Mouse (Mus musculus) left cerebral cortex, adult 2 months (tissue): ENCODE measurements around the gene Myct1. TPM values are rescaled to one million over a fixed set of nuclear protein-coding genes. Genes with fewer than 3 reads are reported as not detected.
A peak's percentile ranks its signal among the peaks of the same experiment; 100 is the strongest.

Experiments used
- DNase-seq, 2 experiments: peaks; one replicate each; pipeline ENCODE4 v3.0.0; 2021 to 2022; ENCODE audit warnings: low spot score in 2 of 2, mixed read lengths in 1 of 2; ENCODE audit errors: extremely low spot score in 1 of 2
- H3K27ac ChIP-seq: fragments of 200-600 bp; 2 replicates; pipeline ENCODE4 v1.8.1; 2022
- H3K4me3 ChIP-seq: fragments of 200-600 bp; 2 replicates; pipeline ENCODE4 v1.8.1; 2022
- CTCF ChIP-seq: fragments of 200-600 bp; IDR thresholded peaks from 2 replicates; pipeline ENCODE4 v1.8.1; 2022; ENCODE audit warnings: antibody characterized with exemption, mild to moderate bottlenecking, moderate library complexity
- intact Hi-C: fragments of 180-260 bp; cut with DNase I; formaldehyde crosslinking; loops from one replicate; pipeline ENCODE4 v1.15.1; 2025
- long read RNA-seq, 2 experiments: library from polyadenylated mRNA; stranded (forward); transcript quantifications; one replicate each; pipeline ENCODE4 v2.0.0; 2021; ENCODE audit warnings: borderline mapping rate in 2 of 2
- total RNA-seq, 2 experiments: library from RNA; stranded (reverse); gene quantifications; 2 replicates each; pipeline ENCODE4 v1.2.3; 2021

Myct1 gene
- total RNA-seq = under 1 TPM; 0.12 to 0.38 TPM
- long read RNA-seq, experiment 1 = 0 reads
- long read RNA-seq, experiment 2 = 0 reads

DNA sequence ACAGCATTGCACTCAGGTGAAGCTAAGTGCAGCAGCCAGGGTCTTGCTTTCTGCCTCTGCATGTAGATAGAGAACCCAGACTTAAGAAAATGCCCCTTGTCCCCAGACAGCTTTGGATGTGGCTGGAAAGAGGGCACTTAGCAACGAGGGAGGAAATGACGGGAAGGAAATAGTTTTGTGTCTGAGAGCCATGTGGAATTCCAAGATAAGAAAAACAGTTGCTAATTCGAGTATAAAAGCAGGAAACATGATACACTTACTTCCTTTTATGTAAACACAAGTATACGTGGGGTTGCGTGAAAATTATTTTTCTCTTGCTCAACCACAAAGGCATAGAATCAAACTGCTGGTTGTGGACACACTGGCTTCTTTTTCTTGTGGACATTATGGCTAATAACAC is at the start of gene Myct1:
Gene Myct1, plus strand, starts transcription at position 312 of the 400 bp plus-strand sequence.
- intact Hi-C loops = no loop called here
- no peak for TF ChIP-seq CTCF
- no peak within 1 kb of the TSS for H3K4me3 ChIP-seq
- H3K27ac ChIP-seq = no peak within 1 kb of the TSS
- no peak for DNase-seq

DNA sequence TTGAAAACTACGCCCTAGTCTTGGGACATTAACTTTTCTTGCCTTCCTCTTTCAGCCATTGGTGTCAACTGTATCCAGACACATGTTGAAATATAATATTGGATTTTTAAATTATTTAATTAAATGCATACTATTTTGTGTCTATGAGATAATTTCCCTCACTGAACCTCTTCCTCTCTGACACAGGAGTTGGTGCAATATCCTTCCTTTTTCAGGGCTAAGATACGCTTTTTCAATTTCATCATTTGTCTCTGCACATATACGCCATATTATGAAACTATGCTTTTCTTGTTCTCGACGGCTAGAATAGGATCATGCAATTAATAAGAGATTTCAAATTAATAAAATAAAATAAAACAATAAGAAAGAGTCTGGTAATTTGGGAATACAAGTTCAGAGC is 47.1 kb upstream of the Myct1 start:
- Histone ChIP-seq H3K27ac (no peak overlapping the region), H3K4me3 (no peak overlapping the region)
- intact Hi-C loops = no loop called here
- no peak for TF ChIP-seq CTCF
- DNase-seq = no peak

DNA sequence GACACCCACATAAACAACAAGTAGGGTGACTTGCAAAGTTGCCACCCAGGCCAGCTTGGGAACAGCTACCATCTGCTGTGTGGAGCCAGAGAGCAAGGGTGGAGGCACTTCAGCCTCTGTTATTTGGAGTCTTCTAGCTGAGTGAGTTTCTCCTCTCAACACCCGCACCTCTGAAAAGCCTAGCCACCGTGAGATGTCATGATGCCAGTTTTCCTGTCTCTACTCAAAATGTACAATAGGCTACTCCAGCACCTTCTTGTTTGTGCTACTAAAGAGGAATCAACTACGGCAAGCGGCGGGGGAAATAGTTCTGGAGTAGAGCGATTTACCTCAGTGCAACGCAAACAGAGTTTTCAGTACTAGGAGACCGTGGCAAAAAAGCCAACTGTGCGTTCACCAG is 45.8 kb upstream of the Myct1 start:
- TF ChIP-seq CTCF = no peak
- intact Hi-C loops = no loop called here
- H3K4me3 ChIP-seq = no peak overlapping the region
- no peak overlapping the region for H3K27ac ChIP-seq
- no peak for DNase-seq

DNA sequence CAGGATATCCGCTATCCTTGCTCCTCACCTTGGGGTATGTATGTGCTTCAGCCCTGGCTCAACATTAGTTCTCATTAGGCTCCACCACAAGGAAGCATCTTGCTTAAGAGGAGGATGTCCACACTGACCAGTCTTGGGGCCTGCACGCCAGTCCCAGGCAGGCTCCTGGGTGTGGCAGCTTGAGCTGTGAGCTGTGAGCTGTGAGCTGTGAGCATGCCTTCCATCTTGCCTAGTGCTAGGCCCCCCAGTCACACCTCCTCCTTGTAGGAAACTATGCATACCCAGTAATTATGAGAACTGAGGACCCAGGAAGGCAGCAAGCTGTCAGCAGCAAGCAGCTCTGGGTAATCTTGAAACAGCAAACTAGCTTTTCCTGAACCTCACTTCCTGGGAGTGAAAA is 44.9 kb upstream of the Myct1 start:
- H3K4me3 ChIP-seq = peak overlapping the region; percentile 86; the same call in 1 of the 2 replicates
- no peak for TF ChIP-seq CTCF

DNA sequence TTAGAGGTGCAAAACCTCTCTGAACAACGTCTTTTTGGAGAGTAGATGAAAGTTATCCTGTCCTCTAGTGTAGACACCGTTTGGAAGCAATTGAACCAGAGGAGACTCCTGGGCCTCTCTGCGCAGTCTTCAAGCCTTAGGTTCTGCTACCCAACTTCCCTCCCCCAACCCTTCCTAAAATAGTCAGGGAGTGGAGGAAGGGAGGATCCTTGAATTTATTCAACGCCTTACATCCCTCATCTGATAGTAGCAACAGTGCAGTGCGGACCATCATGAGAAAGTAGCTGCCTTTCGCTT is 43.8 kb upstream of the Myct1 start:
- Histone ChIP-seq H3K27ac (peak overlapping the region; percentile 98), H3K4me3 (peak overlapping the region; percentile 86)
- TF ChIP-seq CTCF = no peak
- no peak for DNase-seq
- intact Hi-C loops = loop anchor here (2.0 to 5.0 kb wide), 2 partner anchors 69 to 193 kb away; no protein-coding TSS in a partner anchor

More for the DNA sequence above, 44.9 kb upstream of the Myct1 start:
- no peak overlapping the region for H3K27ac ChIP-seq
- intact Hi-C loops = no loop called here
- DNase-seq = peak in 1 of 2 experiments; percentile 13

DNA sequence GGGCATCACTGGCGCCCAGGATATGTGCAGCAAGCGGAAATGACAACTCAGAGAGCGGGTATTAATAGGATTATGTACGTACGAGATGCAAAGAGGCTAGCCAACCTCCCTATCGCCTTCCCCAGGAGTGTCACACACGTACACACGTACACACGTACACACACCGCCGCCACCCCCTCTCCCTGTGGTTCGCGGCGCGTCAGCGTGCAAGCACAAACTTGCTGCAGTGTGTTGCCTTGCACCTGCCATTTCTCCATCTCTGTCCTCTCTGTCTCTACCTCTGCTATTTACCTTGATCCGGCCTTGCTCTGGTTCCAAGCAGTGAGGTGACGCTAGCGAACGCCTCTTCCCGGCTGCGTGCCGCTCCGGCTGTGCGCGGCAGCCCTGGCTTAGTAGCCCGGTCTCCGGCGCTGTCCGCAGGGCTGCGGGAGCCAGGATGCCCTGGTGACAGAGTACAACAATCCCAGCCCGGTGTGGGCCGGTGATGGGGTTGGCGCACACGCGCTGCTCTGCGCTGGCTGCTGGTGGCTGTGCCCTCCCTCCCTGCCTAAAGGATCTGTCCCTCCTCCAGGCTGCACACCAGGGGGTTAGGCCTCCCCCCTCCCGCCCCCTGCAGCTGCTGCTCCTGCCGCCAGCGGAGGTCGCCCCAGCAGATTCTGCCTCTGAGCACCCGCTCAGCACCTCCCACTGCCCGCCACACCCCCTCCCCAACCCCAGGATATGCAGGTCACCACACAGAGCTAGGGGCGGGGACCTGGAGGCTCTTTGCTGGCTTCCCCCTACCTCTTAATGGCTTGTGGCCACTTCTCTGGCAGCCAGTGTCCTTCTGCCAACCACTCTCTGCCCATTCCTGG is 43.2 kb upstream of the Myct1 start:
- peak; percentile 35 for TF ChIP-seq CTCF
- H3K4me3 ChIP-seq = peak overlapping the region; percentile 86
- peak overlapping the region; percentile 98 for H3K27ac ChIP-seq
- intact Hi-C loops = loop anchor here (2.0 to 5.0 kb wide), 2 partner anchors 70 to 193 kb away; no protein-coding TSS in a partner anchor
- DNase-seq = peak; percentile 54 to 68

DNA sequence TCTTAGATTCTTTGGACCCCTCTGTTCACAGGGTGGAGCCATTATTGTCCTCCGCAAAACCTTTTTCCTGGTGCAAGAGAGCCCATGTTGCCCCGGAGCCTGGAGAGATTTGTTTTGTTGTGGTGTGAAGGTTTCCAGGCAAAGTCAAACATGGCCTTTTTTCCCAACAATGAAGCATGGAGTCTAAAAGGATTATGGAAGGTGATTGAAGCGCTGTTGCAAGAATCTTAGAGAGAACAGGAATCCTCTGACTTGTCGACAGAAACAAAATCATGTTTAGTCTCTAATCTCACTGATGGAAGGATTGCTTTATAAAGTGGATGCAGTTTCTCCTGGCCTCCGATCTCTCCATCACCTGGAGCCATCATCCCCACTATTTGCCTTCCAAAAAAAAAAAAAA is 42.2 kb upstream of the Myct1 start, which contains the start of gene Syne1:
Gene Syne1, minus strand, starts transcription at position 101 of the 400 bp plus-strand sequence.
- peak within 1 kb of the TSS; percentile 98 for H3K27ac ChIP-seq
- intact Hi-C loops = loop anchor here (2.0 to 5.0 kb wide), 2 partner anchors 71 to 194 kb away; no protein-coding TSS in a partner anchor
- peak within 1 kb of the TSS; percentile 86 for H3K4me3 ChIP-seq
- no peak for DNase-seq
- no peak for TF ChIP-seq CTCF

DNA sequence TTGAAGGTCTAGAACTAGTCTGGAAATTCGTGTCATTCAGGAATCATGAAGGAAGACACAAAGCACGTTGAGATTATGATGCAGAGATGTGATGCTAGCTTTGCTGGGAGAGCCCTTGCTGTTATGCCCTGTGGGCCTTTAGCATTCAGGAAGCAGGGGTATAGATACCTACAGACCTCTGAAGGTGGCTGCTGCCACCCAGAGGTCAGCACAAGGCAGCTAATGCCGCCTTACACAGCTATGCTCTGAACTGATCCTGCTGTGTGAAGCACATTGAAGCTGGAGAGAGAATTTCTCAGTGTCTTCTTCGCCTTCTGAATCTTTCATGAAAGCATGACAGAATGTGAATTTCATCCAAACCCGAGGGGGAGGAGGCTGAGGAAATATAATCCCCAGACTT is 38.6 kb upstream of the Myct1 start:
- DNase-seq = no peak
- peak; percentile 67 for TF ChIP-seq CTCF
- intact Hi-C loops = loop anchor here (5.0 kb wide), 2 partner anchors 198 to 238 kb away; no protein-coding TSS in a partner anchor
- Histone ChIP-seq H3K4me3 (no peak overlapping the region), H3K27ac (no peak overlapping the region)

DNA sequence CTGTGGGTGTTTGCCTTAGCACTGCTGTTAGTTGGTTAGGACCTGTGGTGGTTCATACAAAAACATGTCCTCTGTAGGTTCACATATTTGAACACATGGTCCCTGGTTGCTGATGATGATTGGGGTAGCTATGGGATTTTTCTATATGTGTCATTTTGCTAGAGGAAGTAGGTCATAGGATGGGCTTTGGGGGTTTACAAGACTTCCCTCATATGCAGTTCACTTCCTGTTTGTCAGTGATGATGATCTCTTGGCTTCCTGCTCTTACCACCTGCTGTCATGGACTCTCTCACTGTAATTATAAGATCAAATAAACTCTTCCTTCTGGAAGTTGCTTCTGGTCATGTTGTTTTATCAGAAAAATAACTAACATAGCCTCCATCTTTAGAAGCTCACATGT is 34.8 kb upstream of the Myct1 start:
- Histone ChIP-seq H3K4me3 (no peak overlapping the region), H3K27ac (no peak overlapping the region)
- no peak for TF ChIP-seq CTCF
- no peak for DNase-seq
- intact Hi-C loops = loop anchor here (5.0 kb wide), 1 partner anchor 242 kb away; no protein-coding TSS in a partner anchor

DNA sequence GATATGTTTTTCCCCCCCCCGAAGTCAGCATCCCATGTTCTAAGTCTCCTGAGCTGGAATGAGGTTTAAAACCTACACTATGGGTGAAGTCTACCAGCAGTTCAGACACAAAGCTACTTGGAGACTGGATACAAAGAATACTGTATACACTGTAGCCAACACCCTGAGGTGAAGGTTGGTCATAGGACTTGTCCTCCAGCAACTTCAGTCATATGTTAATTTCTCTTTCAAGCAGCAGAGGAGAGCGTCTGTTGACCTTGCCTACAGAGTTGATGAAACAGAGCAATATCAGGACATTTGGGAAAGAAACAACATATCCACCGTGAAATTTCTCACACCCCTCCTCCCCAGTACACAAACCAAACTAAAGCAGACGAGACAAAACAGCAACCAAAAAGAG is 33.0 kb upstream of the Myct1 start:
- no peak for DNase-seq
- no peak for TF ChIP-seq CTCF
- H3K27ac ChIP-seq = no peak overlapping the region
- H3K4me3 ChIP-seq = no peak overlapping the region
- intact Hi-C loops = no loop called here

DNA sequence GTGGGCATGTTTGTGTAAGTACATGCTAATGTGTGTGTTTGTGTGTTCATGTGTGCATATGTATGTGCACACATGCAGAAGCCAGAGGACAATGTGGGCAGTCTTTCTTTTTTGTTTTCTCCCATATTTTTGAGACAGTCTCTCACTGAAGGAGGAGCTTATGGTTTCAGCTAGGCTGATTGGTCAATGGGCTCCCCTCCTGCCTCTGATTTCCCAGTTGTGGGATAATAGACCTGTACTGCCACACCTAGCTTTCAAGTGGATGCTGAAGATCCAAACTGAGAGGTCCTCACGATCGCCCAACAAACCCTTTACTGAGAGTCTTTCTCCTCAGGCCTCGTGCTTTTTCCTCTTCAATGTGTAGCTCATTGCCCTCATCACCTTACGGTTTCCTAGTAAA is 31.9 kb upstream of the Myct1 start:
- no peak for DNase-seq
- intact Hi-C loops = no loop called here
- TF ChIP-seq CTCF = no peak
- no peak overlapping the region for H3K4me3 ChIP-seq
- H3K27ac ChIP-seq = no peak overlapping the region

DNA sequence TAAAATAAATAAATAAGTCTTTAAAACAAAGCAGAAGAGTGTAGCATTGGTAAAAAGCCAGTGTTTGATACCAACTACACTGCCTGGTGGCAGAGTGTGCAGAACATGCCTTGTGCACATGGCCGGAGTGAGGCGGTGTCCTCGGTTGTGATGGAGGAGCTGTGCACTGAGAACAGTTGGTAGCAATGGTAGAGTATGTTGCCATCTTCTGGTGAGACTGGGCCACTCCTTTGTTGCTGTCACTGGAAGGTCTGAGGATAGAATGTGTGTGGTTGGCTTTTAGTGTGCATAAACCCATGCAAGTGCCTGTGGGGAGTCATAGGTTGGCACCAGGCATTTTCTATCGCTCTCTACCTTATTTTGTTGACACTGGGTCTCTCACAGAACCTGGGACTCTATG is 24.6 kb upstream of the Myct1 start:
- intact Hi-C loops = no loop called here
- TF ChIP-seq CTCF = peak; percentile 53
- H3K27ac ChIP-seq = no peak overlapping the region
- H3K4me3 ChIP-seq = no peak overlapping the region
- peak; percentile 19 to 20 for DNase-seq
